Mouse (Mus musculus) adrenal gland, adult (tissue): ENCODE measurements around the gene Ednrb.

Experiments
- DNase-seq, 2 experiments: peaks; one replicate each; pipeline ENCODE4 v3.0.0; 2022 to 2023; ENCODE audit warnings: low spot score in 1 of 2; ENCODE audit not compliant: inconsistent age in 2 of 2

The Ednrb gene

GRCm38 (mm10) chr14:103844011-103844549 lies at the start of gene Ednrb:
TSS of gene Ednrb (minus strand) at chr14:103844402.
- DNase-seq, result peak; percentile 37 to 73

GRCm38 (mm10) chr14:103892411-103892938 lies 48.3 kb upstream of the Ednrb start:
- no peak for DNase-seq

- DNase-seq, result no peak
These were observed 46.6 kb upstream of the Ednrb start for GRCm38 (mm10) chr14:103890761-103891160.

DNA sequence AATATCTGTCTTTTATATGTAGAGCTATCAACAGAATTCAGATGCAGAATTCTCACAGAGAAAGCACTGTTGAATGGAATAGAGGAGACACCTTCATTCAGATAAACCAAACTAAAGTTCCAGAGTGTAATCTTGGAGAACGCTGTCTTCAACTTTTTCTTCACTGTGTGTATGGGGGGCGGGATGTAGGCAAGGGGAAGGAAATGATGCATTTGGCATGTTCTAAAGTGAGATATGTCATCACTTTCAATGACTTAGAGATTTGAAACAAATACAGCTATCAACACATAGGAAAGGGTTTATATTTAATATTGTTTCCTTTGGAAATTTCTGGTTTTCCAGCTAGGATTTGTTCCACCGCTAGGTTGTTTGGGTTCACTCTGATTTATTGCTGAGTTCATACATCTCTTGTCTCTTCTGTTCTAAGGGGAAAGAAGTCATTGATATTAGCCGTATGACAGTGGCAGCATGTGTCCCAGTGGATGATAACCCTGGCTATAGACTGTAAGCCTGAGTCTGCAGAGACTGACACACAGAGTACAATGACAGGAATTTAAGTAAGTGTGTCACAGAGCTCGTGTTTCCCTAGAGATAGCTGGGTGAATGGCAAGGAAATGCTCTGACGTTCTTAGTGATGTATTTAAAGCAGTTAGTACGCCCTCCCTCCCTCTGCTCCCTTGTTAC lies 40.8 kb upstream of the Ednrb start:
- no peak for DNase-seq

- DNase-seq, result no peak
These were observed 38.7 kb upstream of the Ednrb start for GRCm38 (mm10) chr14:103882943-103883342.

DNA sequence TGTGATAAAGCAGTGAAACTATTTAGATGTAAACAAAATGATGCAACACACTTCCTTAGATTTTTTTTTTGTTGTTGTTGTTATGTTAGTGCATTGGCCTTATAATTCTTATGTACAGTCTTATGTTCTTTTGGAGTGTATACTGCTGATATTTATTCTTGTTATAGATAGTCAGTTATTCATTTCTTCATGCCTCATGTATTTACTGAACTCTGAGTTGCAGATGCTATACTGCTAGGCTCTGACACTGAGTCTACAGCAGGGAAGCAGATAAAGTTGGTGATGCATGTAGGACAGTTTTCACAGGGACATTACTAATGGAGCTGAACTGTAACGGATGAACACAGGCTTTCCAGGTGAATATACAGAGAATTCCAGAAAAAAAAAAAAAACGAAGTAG lies 32.9 kb upstream of the Ednrb start:
- DNase-seq, result no peak

DNA sequence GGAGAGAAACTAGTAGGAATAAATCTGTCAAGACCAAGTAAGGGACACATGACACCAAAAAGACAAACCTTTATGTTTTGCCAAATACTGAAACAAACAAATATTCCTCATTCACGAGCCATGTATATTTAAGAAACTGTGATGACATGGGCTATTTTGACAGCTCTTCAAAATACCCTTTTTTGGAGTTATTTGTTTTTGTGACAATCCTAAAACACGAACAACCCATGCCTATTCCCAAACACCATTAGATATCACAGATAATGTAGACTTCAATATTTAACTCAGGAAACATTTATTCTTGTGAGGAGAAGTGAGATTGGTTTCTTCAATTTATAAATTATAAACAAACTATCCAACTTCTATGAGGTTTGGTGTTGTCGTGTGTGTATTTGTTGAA lies 32.4 kb upstream of the Ednrb start:
- no peak for DNase-seq

GRCm38 (mm10) chr14:103866636-103867035 lies 22.4 kb upstream of the Ednrb start:
- DNase-seq, result no peak

DNA sequence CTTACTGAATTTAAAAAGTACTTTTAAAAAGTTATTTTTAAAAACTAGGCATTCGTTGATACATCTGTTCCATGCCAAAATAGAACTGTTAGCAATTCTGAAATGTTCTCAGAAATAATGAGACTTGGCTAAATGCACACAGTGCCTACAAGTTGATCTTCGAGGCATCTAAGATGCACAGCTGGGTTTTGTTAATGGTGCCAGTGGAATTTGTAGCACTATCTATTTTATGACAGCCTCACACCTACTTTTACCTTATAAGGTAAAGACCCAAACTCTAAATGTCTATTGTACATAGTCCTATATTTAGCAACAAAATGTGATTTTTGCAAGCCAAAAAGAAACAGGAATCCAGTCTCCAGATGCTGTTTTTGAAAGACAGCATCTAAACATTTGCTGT lies 21.0 kb upstream of the Ednrb start:
- no peak for DNase-seq

GRCm38 (mm10) chr14:103850071-103850845 lies 6.1 kb upstream of the Ednrb start:
- DNase-seq, result peak in 1 of 2 experiments; percentile 15

DNA sequence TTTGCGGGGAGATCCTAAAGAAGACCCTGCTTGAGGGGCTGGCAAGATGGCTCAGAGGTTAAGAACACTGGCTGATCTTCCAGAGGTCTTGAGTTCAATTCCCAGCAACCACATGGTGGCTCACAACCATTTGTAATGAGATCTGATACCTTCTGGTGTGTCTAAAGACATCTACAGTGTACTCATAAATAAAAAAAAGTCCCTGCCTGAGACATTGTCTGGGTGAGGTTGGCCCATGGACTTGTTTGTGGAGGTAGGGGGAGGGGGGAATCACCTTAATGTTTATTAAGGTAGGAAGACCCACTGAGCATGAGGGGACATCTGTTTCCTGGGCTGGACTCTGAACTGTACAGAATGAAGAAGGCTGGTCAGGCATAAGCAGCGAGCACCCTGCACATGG lies 1.5 kb upstream of the Ednrb start:
- DNase-seq, result no peak

DNA sequence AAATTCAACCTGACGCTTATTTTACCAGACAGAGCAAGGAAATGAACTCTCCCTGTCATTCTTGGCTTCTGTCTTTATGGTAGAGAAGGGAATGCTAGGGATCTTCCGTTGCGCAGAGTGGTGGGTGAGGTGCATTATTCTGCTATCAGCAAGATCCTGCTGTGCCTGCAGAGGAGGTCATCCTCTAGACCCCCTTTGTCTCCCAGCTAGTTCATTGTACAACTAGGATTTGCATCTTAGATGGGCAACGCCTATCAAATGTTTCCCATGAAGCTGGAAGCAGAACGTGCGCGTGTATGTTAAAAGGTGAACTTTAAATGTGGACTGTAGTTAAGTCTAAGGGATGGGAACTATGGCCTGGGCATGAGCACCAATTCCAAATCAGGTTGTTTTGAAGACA lies 742 bp upstream of the Ednrb start:
- no peak for DNase-seq

DNA sequence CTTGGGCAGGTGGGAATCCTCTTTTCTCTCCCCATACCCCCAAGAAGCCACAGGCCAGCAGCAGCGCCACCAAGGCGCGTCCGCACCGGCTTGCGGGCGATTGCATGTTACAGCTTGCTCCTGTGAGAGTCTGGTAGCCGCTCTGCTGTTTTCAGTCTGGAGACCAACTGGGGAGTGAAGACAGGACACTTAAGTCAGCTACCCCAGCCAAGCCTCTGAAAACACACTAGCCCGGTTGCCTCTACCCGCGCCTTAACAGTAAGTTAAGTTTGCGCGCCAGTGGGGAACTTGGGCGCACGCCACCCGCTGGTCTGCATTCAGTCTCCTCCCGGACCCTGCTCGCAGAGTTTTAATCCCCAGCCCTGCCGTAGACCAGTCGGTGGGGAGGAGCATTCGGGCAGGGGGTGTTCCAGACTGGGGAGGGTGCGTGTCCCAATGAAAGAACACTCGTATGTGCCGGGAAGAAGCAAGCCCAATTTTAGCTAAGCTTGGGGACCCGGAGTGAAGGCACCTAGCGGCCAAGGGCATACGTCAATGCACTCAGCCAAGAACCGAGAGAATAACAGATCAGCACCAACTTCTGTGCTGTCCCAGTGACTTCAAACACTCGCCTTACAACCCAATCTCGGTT lies 716 bp downstream of the Ednrb start:
- DNase-seq, result peak; percentile 53 to 83

- peak in 1 of 2 experiments; percentile 48 for DNase-seq
These were observed 1.3 kb downstream of the Ednrb start for GRCm38 (mm10) chr14:103842896-103843295.

DNA sequence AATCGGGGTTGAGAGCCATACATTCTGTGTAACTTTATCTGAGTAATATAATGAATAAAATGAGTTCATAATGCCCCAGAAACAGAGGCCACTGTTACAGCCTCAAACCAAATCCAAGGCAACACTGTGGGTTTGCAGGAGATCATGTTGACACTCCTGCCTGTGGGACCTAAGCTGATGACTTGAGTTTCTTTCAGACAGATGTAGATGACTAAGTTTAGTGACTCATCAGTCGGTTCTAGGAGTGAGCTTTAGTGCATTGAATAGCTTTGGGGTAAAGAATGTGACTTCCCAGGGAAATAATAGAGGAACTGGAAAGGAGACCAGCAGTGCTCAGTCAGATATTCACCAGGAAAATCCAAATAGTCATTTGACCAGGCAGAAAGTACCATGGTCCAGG lies 3.8 kb downstream of the Ednrb start:
- DNase-seq, result no peak

DNA sequence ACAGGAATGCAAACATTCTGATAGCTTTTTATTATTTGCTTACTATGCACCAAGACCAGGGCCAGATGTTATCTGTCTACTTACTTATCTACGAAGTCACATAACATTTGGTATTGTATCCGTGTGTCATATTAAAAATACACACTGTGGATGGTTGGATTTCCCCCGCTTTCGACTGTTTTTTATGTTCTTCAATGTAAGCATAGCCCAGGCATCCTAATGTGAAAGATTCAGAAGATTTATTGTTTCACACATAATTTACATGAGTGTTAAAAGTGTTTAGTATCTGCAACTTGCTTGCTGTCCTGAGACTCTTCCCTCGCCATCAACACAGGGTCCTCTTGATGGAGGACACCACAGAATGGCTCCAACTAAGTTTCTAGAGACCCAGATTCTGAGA lies 5.3 kb downstream of the Ednrb start:
- DNase-seq, result no peak

GRCm38 (mm10) chr14:103834589-103834988 lies 9.6 kb downstream of the Ednrb start:
- DNase-seq, result no peak

GRCm38 (mm10) chr14:103834147-103834546 lies 10.1 kb downstream of the Ednrb start:
- DNase-seq, result no peak

DNA sequence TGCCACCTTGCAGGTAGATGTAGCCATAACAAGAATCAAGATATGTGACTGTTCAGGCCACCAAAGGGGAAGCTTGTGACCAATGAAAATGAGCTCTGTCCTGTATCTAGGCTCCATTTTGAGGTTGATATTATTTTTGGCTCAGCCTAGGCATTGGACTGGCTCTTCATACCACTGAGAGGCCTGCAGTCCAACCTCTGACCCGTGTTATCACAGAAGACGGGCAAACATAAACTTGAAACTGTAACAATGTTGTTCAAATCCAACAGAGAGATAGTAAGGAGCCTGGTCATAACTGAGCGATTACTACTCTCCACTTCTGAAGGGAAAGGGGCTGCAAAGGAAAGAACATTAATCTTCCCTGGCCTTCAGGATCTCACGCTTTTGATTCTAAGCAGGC lies 11.7 kb downstream of the Ednrb start:
- no peak for DNase-seq

- no peak for DNase-seq
These were observed 13.2 kb downstream of the Ednrb start for GRCm38 (mm10) chr14:103831007-103831406.

DNA sequence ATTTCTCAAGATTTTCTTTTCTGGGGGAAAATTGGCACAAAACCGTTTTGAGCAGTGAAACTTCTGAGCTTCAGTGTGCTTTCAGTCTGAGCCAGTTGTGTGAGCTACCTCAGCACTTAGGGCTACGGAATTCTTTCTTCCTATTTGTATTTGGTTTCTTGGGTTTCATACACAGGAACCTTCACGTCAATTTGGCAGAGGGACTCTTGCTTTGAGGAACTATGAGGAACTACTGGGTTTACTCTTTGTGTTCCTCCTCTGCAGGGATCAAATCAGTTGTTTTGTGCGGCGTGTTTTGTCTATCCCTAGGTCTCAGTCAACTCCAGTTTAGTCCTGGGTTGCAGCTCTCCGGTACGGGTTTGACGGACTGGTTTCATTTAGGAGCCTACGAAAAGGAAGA lies 17.9 kb downstream of the Ednrb start:
- no peak for DNase-seq

- DNase-seq, result no peak
These were observed 18.3 kb downstream of the Ednrb start for GRCm38 (mm10) chr14:103825934-103826333.
